23 mouse cellular contexts compared by ENCODE assay signal in genomic region chr8:45936986-45937385, GRCm38 (mm10). TPM values are rescaled to one million over a fixed set of nuclear protein-coding genes. Genes with fewer than 3 reads are reported as not detected.
DNase-seq lines count a peak whose midpoint lies in the region.
"Had no signal": no experiment of that assay in that cellular context is flagged by ENCODE, and none has a peak within 500 bp of the region (broad histone marks: within the 10 kb centered on the region; RNA-seq: fewer than 3 reads in every experiment).

No protein-coding gene starts in this region.

- DNase-seq in heart, adult 11 months = peak; percentile 56
- no peak for DNase-seq in heart, postnatal 4 days
- DNase-seq in right cerebral cortex, adult 18-20 months = peak; percentile 23
- no peak for DNase-seq in right cerebral cortex, postnatal 36 days (ENCODE audit: low spot score in 2 of 2)
- peak; percentile 16 for DNase-seq in brain, adult 2 months (ENCODE audit: low read depth, low spot score)
- DNase-seq in frontal cortex, postnatal 25 days (ENCODE audit: low spot score in 2 of 2) = no peak
- DNase-seq: adrenal gland, adult 2 months; adrenal gland, adult 8-10 months; adrenal gland, postnatal 10 days; adrenal gland, postnatal 14 days; adrenal gland, postnatal 25 days; adrenal gland, postnatal 36 days; B cell, adult 2 months; cerebellum, adult 11 months; cerebellum, adult 11-12 months; cerebellum, adult 18-20 months; cerebellum, adult 2 months had no signal

RNA-seq across cellular contexts. Expression of gene Ccdc110, which starts 2.6 kb away (rescaled TPM):
- total RNA-seq in heart, postnatal 4 days (2021) = not detected
- total RNA-seq: adrenal gland, adult 18-20 months; adrenal gland, adult 2 months; adrenal gland, adult 8-10 months; adrenal gland, postnatal 14 days; adrenal gland, postnatal 25 days; adrenal gland, postnatal 36 days; adrenal gland, postnatal 4 days; CH12.LX; ES-E14; G1E; MEL had no signal

RNA-seq across cellular contexts. Expression of gene 1700029J07Rik, which starts 38.1 kb away (rescaled TPM):
- total RNA-seq in heart, postnatal 4 days (2021) = under 1 TPM; 0.83 to 0.86 TPM

RNA-seq across cellular contexts. Expression of gene Ufsp2, which starts 38.3 kb away (rescaled TPM):
- total RNA-seq in heart, postnatal 4 days (2021) = 10 to 100 TPM; 33.4 to 33.5 TPM

RNA-seq across cellular contexts. Expression of gene Pdlim3, which starts 51.7 kb away (rescaled TPM):
- 100 to 1,000 TPM; 104 to 113 TPM for total RNA-seq in heart, postnatal 4 days (2021)
- total RNA-seq: MEL had no signal

Comparison
In these comparisons a context has a peak if more than half of its experiments do, and no peak if none do; other contexts are left out.
1. DNase-seq: peak in heart, adult 11 months (single experiment), right cerebral cortex, adult 18-20 months (single experiment) and brain, adult 2 months (single experiment); none in heart, postnatal 4 days (single experiment), right cerebral cortex, postnatal 36 days (0 of 2) and frontal cortex, postnatal 25 days (0 of 2).